Mouse (Mus musculus): ENCODE measurements around the gene Dnajc17.

The Dnajc17 gene

GRCm38 (mm10) chr2:119161247-119161646 is 47.3 kb downstream of the Dnajc17 start:
- DNase-seq (ENCODE audit: low spot score) = no peak

DNA sequence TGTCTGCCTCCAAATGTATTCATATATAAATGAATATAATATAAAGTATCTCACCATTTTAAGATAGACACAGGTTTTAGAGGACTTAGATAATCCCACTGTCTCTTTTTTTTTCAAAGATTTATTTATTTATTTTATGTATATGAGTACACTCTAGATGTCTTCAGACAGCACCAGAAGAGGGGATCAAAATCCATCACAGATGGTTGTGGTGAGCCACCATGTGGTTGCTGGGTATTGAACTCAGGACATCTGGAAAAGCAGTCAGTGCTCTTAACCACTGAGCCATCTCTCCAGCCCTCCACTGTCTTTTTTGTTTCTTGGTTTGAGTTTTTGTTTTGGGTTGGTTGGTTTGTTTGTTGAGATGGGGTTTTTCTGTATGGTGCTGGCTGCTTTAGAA is 50.8 kb downstream of the Dnajc17 start:
- no peak for DNase-seq (ENCODE audit: low spot score)

GRCm38 (mm10) chr2:119156681-119157572 is 51.7 kb downstream of the Dnajc17 start, which contains the start of gene Rmdn3:
Gene Rmdn3, minus strand, starts transcription at chr2:119157034.
- DNase-seq (ENCODE audit: low spot score) = peak; percentile 97

GRCm38 (mm10) chr2:119156081-119156680 is 52.4 kb downstream of the Dnajc17 start:
- DNase-seq (ENCODE audit: low spot score) = no peak

GRCm38 (mm10) chr2:119155388-119155787 is 53.2 kb downstream of the Dnajc17 start:
- DNase-seq (ENCODE audit: low spot score) = no peak

DNA sequence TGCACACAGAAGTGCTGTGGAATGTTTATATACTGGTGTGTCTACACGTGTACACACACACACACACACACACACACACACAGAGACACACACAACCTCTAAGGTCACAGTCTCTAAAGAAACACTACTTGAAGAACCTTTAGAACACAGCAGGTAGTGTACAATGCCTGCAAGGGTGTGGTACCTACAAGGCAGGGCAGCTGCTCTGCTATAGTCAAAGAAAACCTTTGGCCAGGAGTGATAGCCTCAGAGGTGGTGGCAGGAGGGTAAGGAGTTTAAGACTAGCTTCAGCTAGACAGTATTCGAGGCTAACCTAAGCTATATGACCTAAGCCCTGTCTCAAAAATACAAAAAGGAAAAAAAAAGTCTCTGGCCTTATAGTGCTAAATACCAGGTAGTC is 53.9 kb downstream of the Dnajc17 start:
- no peak for DNase-seq (ENCODE audit: low spot score)

DNA sequence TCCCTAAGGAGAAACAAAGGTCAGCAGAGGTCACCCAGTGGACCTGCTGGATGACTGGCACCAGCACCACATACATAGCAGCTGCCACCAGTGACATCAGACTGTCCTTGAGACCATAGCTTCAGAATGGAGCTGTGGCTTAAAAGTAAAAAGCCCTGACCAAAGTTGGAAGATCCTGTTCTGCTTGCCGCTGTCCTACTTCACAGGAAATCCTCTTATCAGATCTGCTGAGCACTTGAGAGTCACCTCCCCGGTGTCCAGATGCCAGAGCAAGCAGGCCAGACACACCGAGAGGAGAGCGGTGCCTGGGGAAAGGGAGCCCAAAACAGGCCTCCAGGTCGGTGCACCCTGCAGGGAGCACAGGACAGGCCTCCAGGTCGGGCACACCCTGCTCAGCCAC is 56.3 kb downstream of the Dnajc17 start:
- no peak for DNase-seq (ENCODE audit: low spot score)

- DNase-seq (ENCODE audit: low spot score) = no peak
Observed at GRCm38 (mm10) chr2:119147775-119148174, 60.8 kb downstream of the Dnajc17 start.

GRCm38 (mm10) chr2:119147160-119147678 is 61.4 kb downstream of the Dnajc17 start:
- no peak for DNase-seq (ENCODE audit: low spot score)

DNA sequence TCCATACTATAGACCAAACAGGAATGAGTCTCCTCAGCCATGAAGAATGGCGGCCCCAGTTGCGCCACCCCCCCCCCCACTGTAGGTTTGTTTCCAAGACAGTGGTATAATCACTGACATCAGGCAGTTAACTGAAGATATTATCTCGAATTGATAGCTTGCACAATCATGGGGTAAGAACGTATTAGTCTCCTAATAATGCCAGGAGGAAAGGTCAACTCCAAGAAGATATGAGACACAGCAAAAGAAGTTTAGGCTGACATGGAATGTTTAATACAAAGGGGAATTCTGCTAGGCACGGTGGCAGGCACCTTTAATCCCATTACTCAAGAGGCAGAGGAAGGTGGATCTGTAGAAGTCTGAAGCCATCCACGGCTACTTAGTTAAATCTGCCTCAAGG is 62.2 kb downstream of the Dnajc17 start:
- no peak for DNase-seq (ENCODE audit: low spot score)

GRCm38 (mm10) chr2:119145199-119145598 is 63.4 kb downstream of the Dnajc17 start:
- DNase-seq (ENCODE audit: low spot score) = no peak

- DNase-seq (ENCODE audit: low spot score) = no peak
Observed at GRCm38 (mm10) chr2:119136346-119136898, 72.2 kb downstream of the Dnajc17 start.

All from embryo, embryonic 10.5 days (tissue).